8 mouse cellular contexts compared by ENCODE assay signal in the genomic region with DNA sequence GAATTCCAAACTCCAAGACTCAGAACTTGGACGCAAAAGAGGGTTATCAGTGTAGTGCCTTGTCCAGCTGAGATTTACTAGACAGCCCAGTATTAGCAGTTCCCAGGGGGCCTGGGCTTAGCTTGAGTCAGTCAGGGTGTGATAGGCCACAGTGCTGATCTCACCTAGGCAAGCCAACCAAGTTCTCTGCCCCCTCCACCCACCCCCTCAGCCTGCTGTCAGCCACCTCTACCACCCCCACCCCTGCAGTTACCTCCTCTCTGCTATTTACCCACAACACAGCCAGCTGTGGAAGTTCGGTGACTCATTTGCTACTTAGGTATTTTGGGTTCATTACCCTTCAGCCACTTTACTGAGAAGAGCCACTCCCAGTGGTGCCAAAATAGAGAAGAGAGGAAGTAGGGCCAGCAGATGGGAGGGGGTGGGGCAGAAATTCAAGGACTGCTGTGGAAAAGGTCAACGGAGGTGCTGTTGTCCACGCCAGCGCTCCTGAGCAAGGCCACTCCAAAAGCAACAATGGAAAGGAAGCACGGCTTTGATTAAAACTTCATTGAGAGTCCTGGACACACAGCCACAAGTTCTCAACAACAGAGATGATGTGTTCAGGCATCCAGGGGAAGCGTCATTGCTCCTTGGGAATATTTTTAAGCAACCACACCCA. TPM values are rescaled to one million over a fixed set of nuclear protein-coding genes. Genes with fewer than 3 reads are reported as not detected.
DNase-seq lines count a peak whose midpoint lies in the region; ATAC-seq and TF ChIP-seq lines count a peak whose summit lies in the region.

No protein-coding gene starts in this region.

- H3K4me2 ChIP-seq in midbrain, embryonic 13.5 days (replicated peaks) = no peak overlapping the region
- no peak overlapping the region for H3K4me2 ChIP-seq in forebrain, embryonic 13.5 days

- ATAC-seq in inflammation-experienced regulatory T-cells, adult 6 months = peak; percentile 58
- no peak for ATAC-seq in midbrain, embryonic 13.5 days
- no peak for ATAC-seq in forebrain, embryonic 13.5 days

- no peak for TF ChIP-seq CTCF in liver, adult 2 months (IDR thresholded peaks at IDR 0.05; ENCODE audit: low read depth, low read length)

- no peaks in the 10 kb centered on the region for H3K27me3 ChIP-seq in liver, adult 2 months (ENCODE audit: control insufficient read depth, insufficient read depth, low read length)
- no peaks in the 10 kb centered on the region for H3K27me3 ChIP-seq in midbrain, embryonic 13.5 days
- no peaks in the 10 kb centered on the region for H3K27me3 ChIP-seq in forebrain, embryonic 13.5 days

- H3K9me3 ChIP-seq in midbrain, embryonic 13.5 days = no peaks in the 10 kb centered on the region
- H3K9me3 ChIP-seq in forebrain, embryonic 13.5 days (replicated peaks) = no peaks in the 10 kb centered on the region

- no peaks in the 10 kb centered on the region for H3K36me3 ChIP-seq in liver, adult 2 months (ENCODE audit: control insufficient read depth, insufficient read depth, low read length)
- no peaks in the 10 kb centered on the region for H3K36me3 ChIP-seq in midbrain, embryonic 13.5 days
- H3K36me3 ChIP-seq in forebrain, embryonic 13.5 days (ENCODE audit: poor library complexity, severe bottlenecking) = no peaks in the 10 kb centered on the region

- 41% methylated on average over 7 of the region's 7 CpGs for WGBS in liver, adult 2 months
- 74% methylated on average over 7 of the region's 7 CpGs for WGBS in midbrain, embryonic 13.5 days
- WGBS in forebrain, embryonic 13.5 days = 76% methylated on average over 7 of the region's 7 CpGs

- peak; percentile 39 for DNase-seq in liver, adult 2 months (ENCODE audit: extremely low read depth, low read depth, low spot score)
- no peak for DNase-seq in liver
- peak; percentile 56 for DNase-seq in fibroblast of lung, adult 2 months (ENCODE audit: low read depth)
- DNase-seq in lung, postnatal 14 days = peak; percentile 50
- no peak for DNase-seq in frontal cortex, adult 2 months (ENCODE audit: extremely low spot score in 1 of 2, low spot score in 1 of 2)

- no peak for TF ChIP-seq POLR2A in liver, adult 2 months (IDR thresholded peaks at IDR 0.05; ENCODE audit: extremely low read depth, insufficient read depth, low read length)

- H3K4me3 ChIP-seq in liver, adult 2 months (ENCODE audit: insufficient read depth, low read depth, low read length) = no peak overlapping the region
- no peak overlapping the region for H3K4me3 ChIP-seq in midbrain, embryonic 13.5 days (replicated peaks)
- H3K4me3 ChIP-seq in forebrain, embryonic 13.5 days = no peak overlapping the region

- no peaks in the 10 kb centered on the region for H3K79me2 ChIP-seq in liver, adult 2 months (ENCODE audit: control insufficient read depth, insufficient read depth, low read length)

- H3K4me1 ChIP-seq in liver, adult 2 months (ENCODE audit: control insufficient read depth, insufficient read depth, low read length) = no peaks in the 10 kb centered on the region; the same call in 1 of the 2 replicates
- no peaks in the 10 kb centered on the region for H3K4me1 ChIP-seq in midbrain, embryonic 13.5 days (replicated peaks)
- no peaks in the 10 kb centered on the region for H3K4me1 ChIP-seq in forebrain, embryonic 13.5 days

- H3K9ac ChIP-seq in liver, adult 2 months (ENCODE audit: low read depth, low read length) = no peak overlapping the region
- no peak overlapping the region for H3K9ac ChIP-seq in midbrain, embryonic 13.5 days (replicated peaks)
- no peak overlapping the region for H3K9ac ChIP-seq in forebrain, embryonic 13.5 days

- 0 out of 2 replicates have a peak overlapping the region, but pooled peaks have one; percentile 21 for H3K27ac ChIP-seq in liver, adult 2 months (replicated peaks; ENCODE audit: insufficient read depth, low read depth, low read length)
- H3K27ac ChIP-seq in midbrain, embryonic 13.5 days = no peak overlapping the region
- no peak overlapping the region for H3K27ac ChIP-seq in forebrain, embryonic 13.5 days

RNA-seq across cellular contexts. Expression of gene Rap1a, which starts 24.5 kb away (rescaled TPM):
- 50.9 and 65.2 TPM in 2 replicates for total RNA-seq in liver, adult 2 months (2014; rRNA removed)
- polyA plus RNA-seq in liver, adult 2 months (2012; rRNA removed) = 8.7 and 10.0 TPM in 2 replicates
- 100 to 1,000 TPM; 142 to 303 (median 166) TPM for polyA plus RNA-seq in inflammation-experienced regulatory T-cells, adult 6 months (2017; shearing (Covaris generic))
- polyA plus RNA-seq in frontal cortex, adult 2 months (2012; rRNA removed) = 55.6 and 59.0 TPM in 2 replicates
- 74.3 and 76.1 TPM in 2 replicates for polyA plus RNA-seq in midbrain, embryonic 13.5 days (2015; fragmentation: Nextera tagmentation; extraction: Ambion mirVana)
- 73.2 and 84.7 TPM in 2 replicates for polyA plus RNA-seq in forebrain, embryonic 13.5 days (2015; fragmentation: Nextera tagmentation; extraction: Ambion mirVana)

RNA-seq across cellular contexts. Expression of gene Adora3, which starts 45.0 kb away (rescaled TPM):
- total RNA-seq in liver, adult 2 months (2014; rRNA removed) = 0.09 TPM in 1 of 2 replicates, not detected in the other
- polyA plus RNA-seq in liver, adult 2 months (2012; rRNA removed) = 0.06 TPM in 1 of 2 replicates, not detected in the other
- polyA plus RNA-seq in inflammation-experienced regulatory T-cells, adult 6 months (2017; shearing (Covaris generic)) = under 1 TPM in 2 of 3 experiments, not detected in 1; 0.26 to 0.39 TPM
- polyA plus RNA-seq in frontal cortex, adult 2 months (2012; rRNA removed) = 1.2 and 1.5 TPM in 2 replicates
- polyA plus RNA-seq in midbrain, embryonic 13.5 days (2015; fragmentation: Nextera tagmentation; extraction: Ambion mirVana) = 0.24 TPM in 1 of 2 replicates, not detected in the other
- 0.12 and 0.14 TPM in 2 replicates for polyA plus RNA-seq in forebrain, embryonic 13.5 days (2015; fragmentation: Nextera tagmentation; extraction: Ambion mirVana)

RNA-seq across cellular contexts. Expression of gene Tmigd3, which starts 45.1 kb away (rescaled TPM):
- total RNA-seq in liver, adult 2 months (2014; rRNA removed) = 0.27 TPM in 1 of 2 replicates, not detected in the other
- 0.12 TPM in 1 of 2 replicates, not detected in the other for polyA plus RNA-seq in liver, adult 2 months (2012; rRNA removed)
- not detected for polyA plus RNA-seq in inflammation-experienced regulatory T-cells, adult 6 months (2017; shearing (Covaris generic))
- 0.20 TPM in 1 of 2 replicates, not detected in the other for polyA plus RNA-seq in frontal cortex, adult 2 months (2012; rRNA removed)
- not detected in 2 replicates for polyA plus RNA-seq in midbrain, embryonic 13.5 days (2015; fragmentation: Nextera tagmentation; extraction: Ambion mirVana)
- polyA plus RNA-seq in forebrain, embryonic 13.5 days (2015; fragmentation: Nextera tagmentation; extraction: Ambion mirVana) = not detected in 2 replicates

Comparison
In these comparisons a context has a peak if more than half of its experiments do, and no peak if none do; other contexts are left out.
1. DNase-seq: peak in liver, adult 2 months (single experiment), fibroblast of lung, adult 2 months (single experiment) and lung, postnatal 14 days (single experiment); none in liver (single experiment) and frontal cortex, adult 2 months (0 of 2).